Mouse (Mus musculus): ENCODE data around the gene Cfd.

The Cfd gene

GRCm38 (mm10) chr10:79934272-79934721 is 43.6 kb downstream of the Cfd start:
- no peak for DNase-seq (ENCODE audit: low spot score in 2 of 2)

GRCm38 (mm10) chr10:79934794-79935569 is 44.3 kb downstream of the Cfd start:
- no peak for DNase-seq (ENCODE audit: low spot score in 2 of 2)

- no peak for DNase-seq (ENCODE audit: low spot score in 2 of 2)
These were observed 45.7 kb downstream of the Cfd start for GRCm38 (mm10) chr10:79936284-79936910.

- DNase-seq (ENCODE audit: low spot score in 2 of 2), result no peak
These were observed 46.3 kb downstream of the Cfd start for GRCm38 (mm10) chr10:79936911-79937441.

GRCm38 (mm10) chr10:79937775-79938526 is 47.3 kb downstream of the Cfd start:
- no peak for DNase-seq (ENCODE audit: low spot score in 2 of 2)

- no peak for DNase-seq (ENCODE audit: low spot score in 2 of 2)
These were observed 50.1 kb downstream of the Cfd start for GRCm38 (mm10) chr10:79940749-79941148.

Measured in left cerebral cortex, adult 9 months (tissue).